Mouse (Mus musculus) hindlimb bud, embryonic 11.5 days (tissue): Measurements from ENCODE around the gene Mymk.

ENCODE experiments used
- DNase-seq: peaks from one replicate; pipeline ENCODE4 v3.0.0-alpha.2; 2012; ENCODE audit warnings: low read depth, low spot score; ENCODE audit errors: extremely low spot score

Gene Mymk

GRCm38 (mm10) chr2:27039286-27039685, 32.7 kb downstream of the Mymk start:
- no peak for DNase-seq

DNA sequence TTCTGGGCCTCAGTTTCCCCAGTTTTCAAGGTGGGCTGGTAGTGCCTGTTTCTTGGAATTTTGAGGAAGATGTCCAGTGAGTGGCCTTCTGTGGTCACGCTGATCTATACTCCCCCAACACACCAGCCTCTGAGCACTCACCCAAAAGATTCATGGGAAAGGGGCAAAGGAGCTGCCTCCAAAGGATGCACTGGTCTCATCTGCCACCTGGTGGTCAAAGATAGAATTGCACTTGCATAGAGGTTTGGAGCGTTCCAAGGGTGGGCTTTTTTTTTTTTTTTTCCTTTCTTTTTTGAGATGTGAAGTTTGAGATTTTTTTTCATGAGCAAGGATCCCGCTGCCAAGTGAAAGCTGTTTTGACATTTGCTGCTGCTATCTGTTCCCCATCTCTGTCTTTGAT, 33.4 kb downstream of the Mymk start:
- peak; percentile 81 for DNase-seq

DNA sequence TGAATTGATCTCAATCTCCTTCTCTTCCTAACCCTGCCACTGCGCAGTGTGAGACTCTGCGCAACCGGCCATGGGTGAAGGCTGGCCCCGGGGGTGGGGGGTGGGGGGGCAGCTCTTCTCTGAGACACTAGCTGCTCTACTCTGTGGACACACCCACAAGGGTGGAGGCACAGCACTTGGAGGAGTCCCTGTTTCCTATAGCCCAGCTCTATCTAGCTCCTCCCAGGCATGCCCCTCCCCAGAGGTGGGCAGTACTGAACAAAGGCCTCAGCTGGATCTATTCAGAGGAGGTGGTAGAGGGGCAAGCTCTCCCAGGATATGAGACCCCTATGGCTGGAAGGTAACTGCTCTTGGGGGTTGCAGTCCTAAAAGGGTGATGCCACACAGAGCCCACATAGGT, 35.0 kb downstream of the Mymk start:
- no peak for DNase-seq

- no peak for DNase-seq
Observed at GRCm38 (mm10) chr2:27036003-27036402, 36.0 kb downstream of the Mymk start.

- no peak for DNase-seq
Observed at GRCm38 (mm10) chr2:27032361-27032760, 39.6 kb downstream of the Mymk start.

DNA sequence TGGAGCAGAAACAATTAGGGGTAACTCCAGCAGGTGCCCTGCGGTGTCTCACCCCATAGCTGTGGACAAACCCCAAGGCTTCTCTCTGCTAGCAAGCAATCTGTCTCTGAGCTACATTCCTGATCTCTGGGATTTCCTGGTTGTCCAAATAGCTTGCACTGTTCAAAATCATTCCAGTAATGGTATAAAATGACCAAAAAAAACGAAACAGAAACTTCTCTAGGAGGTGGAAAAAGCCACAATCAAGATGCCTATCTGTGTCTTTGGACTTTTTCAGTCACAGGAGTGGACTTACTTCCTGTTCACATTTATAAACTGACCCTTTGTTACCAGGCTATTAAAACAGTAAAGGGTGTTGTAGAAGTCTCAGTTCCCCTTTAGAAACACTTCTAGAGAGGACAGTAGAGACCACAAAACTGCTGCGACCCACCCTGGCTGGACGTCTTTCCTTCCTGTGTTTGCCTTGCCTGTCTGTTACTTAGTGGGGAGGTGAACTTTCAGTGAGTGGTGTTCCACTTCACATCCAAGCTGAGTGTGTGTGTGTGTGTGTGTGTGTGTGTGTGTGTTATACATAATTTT, 43.5 kb downstream of the Mymk start:
- DNase-seq = no peak

DNA sequence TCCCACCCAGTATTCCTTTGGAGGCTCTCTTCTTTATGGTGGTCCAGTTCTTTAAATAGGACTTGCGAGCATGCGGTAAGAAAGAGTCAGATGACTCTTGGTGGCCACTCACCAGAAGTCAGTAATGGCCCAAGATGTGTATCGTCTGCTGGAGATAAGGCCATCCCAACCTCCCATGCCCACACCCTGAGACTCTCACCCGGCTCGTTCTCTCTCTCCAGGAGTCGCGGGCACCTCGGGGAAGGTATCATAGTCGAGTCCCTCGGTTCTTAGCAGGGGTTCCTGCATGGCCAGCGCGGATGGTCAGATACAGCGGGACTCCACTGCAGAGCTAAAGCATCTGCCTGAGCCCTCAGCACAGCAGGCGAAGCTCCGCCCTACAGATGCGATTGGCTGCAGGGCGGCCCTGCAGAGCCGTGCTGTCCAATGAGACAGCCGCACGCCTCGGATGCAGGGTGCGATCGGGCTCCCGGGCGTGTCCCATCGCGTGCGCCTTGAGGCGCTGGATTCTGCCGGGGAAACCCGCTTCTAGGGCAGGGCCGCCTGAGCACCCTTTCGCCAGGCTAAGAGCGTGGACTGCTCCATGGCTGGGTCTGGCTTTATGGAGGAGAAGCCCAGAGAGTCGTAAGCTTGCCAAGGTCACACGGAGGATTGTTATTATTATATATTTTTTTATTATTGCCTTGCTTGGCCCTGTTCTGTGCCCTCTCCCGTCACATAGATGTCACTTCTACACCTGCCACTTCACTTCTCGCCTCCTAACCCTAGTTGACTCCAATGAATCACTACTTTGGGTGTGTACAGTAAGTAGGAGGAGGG, 44.2 kb downstream of the Mymk start, which contains the start of gene Slc2a6:
Slc2a6 (minus strand) TSS at position 381 of the 819 bp plus-strand sequence.
- DNase-seq = peak; percentile 30

GRCm38 (mm10) chr2:27026857-27027617, 44.9 kb downstream of the Mymk start:
- DNase-seq = no peak

DNA sequence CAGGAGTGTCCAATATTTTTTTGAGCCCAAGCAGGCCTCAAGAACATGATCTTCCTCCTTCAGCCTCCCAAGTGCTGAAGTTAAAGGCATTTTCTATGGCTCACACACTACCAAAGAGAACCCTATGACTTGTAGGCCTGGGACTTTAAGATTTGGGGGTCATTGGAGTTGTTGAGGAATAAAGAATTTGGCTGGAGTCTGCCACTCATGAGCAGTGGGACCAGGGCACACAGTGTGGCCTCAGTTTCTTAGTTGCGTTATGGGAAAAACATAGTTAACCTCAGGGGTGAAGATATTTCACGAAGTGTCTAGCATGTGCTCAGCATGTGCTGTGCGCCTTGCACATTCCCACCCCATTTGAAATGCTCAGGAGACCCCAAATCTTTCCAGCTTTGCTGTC, 45.6 kb downstream of the Mymk start:
- no peak for DNase-seq

- DNase-seq = no peak
Observed at GRCm38 (mm10) chr2:27025545-27025944, 46.4 kb downstream of the Mymk start.

DNA sequence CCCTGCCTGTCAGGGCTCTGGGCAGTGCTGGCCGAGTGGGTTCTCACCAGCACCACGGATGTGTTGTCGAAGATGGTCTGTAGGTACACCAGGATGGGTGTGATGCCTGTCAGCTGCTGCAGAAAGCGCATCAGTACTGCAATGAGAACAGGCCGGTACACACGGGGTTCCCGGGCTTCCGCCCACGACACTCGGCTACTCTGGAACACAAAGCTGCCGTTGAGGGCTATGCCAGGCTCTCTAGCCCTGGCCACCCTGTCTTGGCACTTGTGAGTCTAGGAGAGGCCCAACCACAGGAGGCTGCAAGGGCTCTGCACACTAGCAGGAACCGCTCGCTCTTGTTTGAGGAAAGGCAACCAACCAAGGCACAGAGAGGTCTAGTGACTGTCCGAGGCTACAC, 47.8 kb downstream of the Mymk start:
- DNase-seq = no peak

GRCm38 (mm10) chr2:27022612-27023011, 49.4 kb downstream of the Mymk start:
- DNase-seq = no peak

- DNase-seq = no peak
Observed at GRCm38 (mm10) chr2:27021103-27021502, 50.9 kb downstream of the Mymk start.

- DNase-seq = no peak
Observed at GRCm38 (mm10) chr2:27019530-27019929, 52.4 kb downstream of the Mymk start.

- DNase-seq = peak; percentile 62
Observed at GRCm38 (mm10) chr2:27017802-27018201, 54.2 kb downstream of the Mymk start.
